Mouse (Mus musculus) kidney, embryonic 16.5 days (tissue): ENCODE results near the gene Zkscan17. TPM values are rescaled to one million over a fixed set of nuclear protein-coding genes. Genes with fewer than 3 reads are reported as not detected.
"Not testable (repeated sequence)": the region's sequence is repeated elsewhere in the genome, so short reads cannot be mapped to it uniquely, and the experiment has no call there.

Experiments
- ATAC-seq: fragments of 200-750 bp; cut with Nextera tagmentation; 2 replicates; pipeline ENCODE4 v1.8.0; 2017; ENCODE audit warnings: moderate TSS enrichment; ENCODE audit not compliant: low FRiP score, low TSS enrichment
- H3K27ac ChIP-seq: fragments of 300-500 bp; sonication (generic); 2 replicates; pipeline ENCODE4 v1.5.1; 2014; ENCODE audit warnings: low read length
- H3K27me3 ChIP-seq: fragments of 300-500 bp; sonication (generic); 2 replicates; pipeline ENCODE4 v1.6.1; 2014; ENCODE audit warnings: low read length, control low read depth, mixed read lengths; ENCODE audit not compliant: insufficient read depth
- H3K36me3 ChIP-seq: fragments of 300-500 bp; sonication (generic); 2 replicates; pipeline ENCODE4 v1.6.1; 2014; ENCODE audit warnings: low read length, control low read depth, mixed read lengths; ENCODE audit not compliant: insufficient read depth
- H3K4me1 ChIP-seq: fragments of 300-500 bp; sonication (generic); 2 replicates; pipeline ENCODE4 v1.6.1; 2014; ENCODE audit warnings: low read length, control low read depth, mixed read lengths; ENCODE audit not compliant: insufficient read depth
- H3K4me2 ChIP-seq: fragments of 300-500 bp; sonication (generic); replicated peaks from 2 replicates; pipeline ENCODE4 v1.6.1; 2014; ENCODE audit warnings: low read depth, low read length
- H3K4me3 ChIP-seq: fragments of 300-500 bp; sonication (generic); 2 replicates; pipeline ENCODE4 v1.5.1; 2014; ENCODE audit warnings: mild to moderate bottlenecking, low read length
- H3K9ac ChIP-seq: fragments of 300-500 bp; sonication (generic); replicated peaks from 2 replicates; pipeline ENCODE4 v1.6.1; 2014; ENCODE audit warnings: low read length
- H3K9me3 ChIP-seq: fragments of 300-500 bp; sonication (generic); 2 replicates; pipeline ENCODE4 v1.6.1; 2016; ENCODE audit warnings: low read length, control low read depth
- WGBS: fragments of 180-500 bp; shearing (Covaris S2); extraction: QIAGEN DNeasy Blood & Tissue Kit; methylation state at CpG from one replicate; pipeline ENCODE4 v1.1.7; 2014; 5-methylcytosine and 5-hydroxymethylcytosine counted together
- polyA plus RNA-seq: library from polyadenylated mRNA; unstranded; fragments of >200 nt; fragmentation: Nextera tagmentation; extraction: Ambion mirVana; gene quantifications from 2 replicates; pipeline ENCODE4 v1.2.1, GENCODE M21; 2015

Zkscan17 gene
- polyA plus RNA-seq: 29.1 and 31.4 TPM in 2 replicates

DNA sequence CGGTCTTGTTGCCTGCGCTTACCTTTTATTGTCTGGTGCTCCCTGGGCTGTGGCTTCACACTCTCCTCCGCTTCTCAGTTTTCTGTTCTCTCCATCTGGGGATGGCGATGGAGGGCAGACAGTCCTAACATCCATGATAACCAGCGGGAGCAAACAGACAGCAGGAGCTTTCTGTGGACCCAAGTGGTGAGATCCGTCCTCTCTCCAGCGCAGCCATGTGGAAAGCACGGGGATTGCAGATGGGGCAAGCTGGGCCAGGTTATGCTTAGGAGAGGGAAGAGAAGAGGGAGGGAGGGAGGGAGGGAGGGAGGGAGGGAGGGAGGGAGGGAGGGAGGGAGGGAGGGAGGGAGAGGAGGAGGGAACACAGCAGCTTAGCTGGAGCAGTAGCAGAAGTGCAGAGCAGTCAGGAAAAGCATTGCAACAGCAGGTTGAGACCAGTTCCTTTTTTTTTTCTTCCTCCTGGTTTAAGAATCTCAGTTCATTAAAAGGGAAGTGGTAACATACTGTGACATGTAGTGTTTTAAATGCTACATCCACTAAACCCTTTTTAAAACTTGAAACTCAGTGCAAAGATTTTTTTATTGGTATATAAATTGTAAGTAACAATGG lies at the start of gene Zkscan17:
Gene Zkscan17 (minus strand): TSS at position 280 of the 609 bp plus-strand sequence.
- Histone ChIP-seq H3K36me3 (no peaks in the 10 kb centered on the region), H3K4me2 (no peak within 1 kb of the TSS), H3K9ac (no peak within 1 kb of the TSS), H3K4me3 (no peak within 1 kb of the TSS), H3K4me1 (peaks cover 9% of the 10 kb centered on the region), H3K27ac (no peak within 1 kb of the TSS), H3K27me3 (no peaks in the 10 kb centered on the region), H3K9me3 (no peaks in the 10 kb centered on the region)
- 44% methylated on average over 8 of the region's 8 CpGs for WGBS
- ATAC-seq: no peak

DNA sequence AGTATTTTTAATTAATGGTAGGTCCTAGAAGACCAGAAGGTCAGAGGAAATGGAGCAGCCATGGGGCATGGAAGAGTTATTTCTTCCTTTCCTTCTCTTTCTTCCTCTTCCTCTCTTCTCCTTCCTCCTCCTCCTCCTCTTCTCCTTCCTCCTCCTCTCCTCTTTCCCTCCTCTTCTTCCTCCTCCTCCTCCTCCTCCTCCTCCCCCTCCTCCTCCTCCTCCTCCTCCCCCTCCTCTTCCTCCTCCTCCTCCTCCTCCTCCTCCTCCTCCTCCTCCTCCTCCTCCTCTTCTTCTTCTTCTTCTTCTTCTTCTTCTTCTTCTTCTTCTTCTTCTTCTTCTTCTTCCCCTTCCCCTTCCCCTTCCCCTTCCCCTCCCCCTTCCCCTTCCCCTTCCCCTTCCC lies 49.6 kb upstream of the Zkscan17 start, which contains the start of gene Olfr222:
Gene Olfr222 (minus strand): TSS at position 101 of the 400 bp plus-strand sequence.
- H3K4me3 ChIP-seq, H3K9ac ChIP-seq, H3K27me3 ChIP-seq, H3K9me3 ChIP-seq, H3K4me2 ChIP-seq, H3K4me1 ChIP-seq, H3K36me3 ChIP-seq, H3K27ac ChIP-seq, ATAC-seq: not testable (repeated sequence)

DNA sequence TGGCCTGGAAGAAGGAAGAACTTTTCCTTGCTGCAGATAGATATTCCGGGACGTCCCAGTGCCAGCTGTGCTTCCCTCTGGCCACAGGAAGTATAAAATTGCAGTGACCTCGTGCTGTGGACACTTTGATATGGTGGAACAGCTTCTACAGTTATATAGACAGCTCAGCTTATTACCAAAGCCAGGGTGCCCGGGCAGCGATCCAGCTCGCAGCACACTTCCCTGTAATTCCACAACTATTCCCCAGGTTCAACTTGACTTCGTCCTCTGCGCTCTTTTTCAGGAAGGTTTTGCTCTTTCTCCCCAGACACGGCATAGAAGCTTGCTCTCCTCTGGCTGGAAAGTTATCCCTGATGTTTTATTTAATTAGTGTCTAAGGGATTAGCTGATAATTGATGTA lies 49.2 kb upstream of the Zkscan17 start:
- Histone ChIP-seq H3K27ac (no peak overlapping the region), H3K4me1 (no peaks in the 10 kb centered on the region), H3K9ac (no peak overlapping the region), H3K4me3 (no peak overlapping the region), H3K9me3 (no peaks in the 10 kb centered on the region), H3K27me3 (peaks cover 10% of the 10 kb centered on the region), H3K4me2 (no peak overlapping the region), H3K36me3 (no peaks in the 10 kb centered on the region)
- 48% methylated on average over 9 of the region's 9 CpGs for WGBS
- ATAC-seq: no peak

DNA sequence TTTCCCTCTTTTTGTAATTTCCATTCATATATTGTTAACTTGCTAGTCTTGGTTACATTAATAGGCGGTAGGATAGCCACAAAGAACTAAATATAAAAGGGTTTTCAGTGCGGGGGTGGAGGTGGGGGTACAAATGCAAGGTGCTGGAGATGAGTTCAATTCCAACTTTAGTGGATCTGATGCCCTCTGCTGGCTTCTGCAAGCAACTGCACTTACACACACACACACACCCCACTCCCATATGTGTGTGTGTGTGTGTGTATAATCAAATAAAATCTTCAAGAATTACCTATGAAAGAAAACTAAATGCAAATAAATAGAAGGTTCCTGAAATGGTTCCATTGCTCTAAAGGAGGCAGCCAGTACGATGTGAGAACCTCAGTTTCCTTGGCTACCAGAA lies 42.8 kb upstream of the Zkscan17 start:
- H3K4me1 ChIP-seq: no peaks in the 10 kb centered on the region
- H3K36me3 ChIP-seq: no peaks in the 10 kb centered on the region
- no peak for ATAC-seq
- H3K4me3 ChIP-seq: no peak overlapping the region
- no peak overlapping the region for H3K9ac ChIP-seq
- no peaks in the 10 kb centered on the region for H3K9me3 ChIP-seq
- WGBS: 60% methylated on average over 3 of the region's 3 CpGs
- peaks cover 9% of the 10 kb centered on the region for H3K27me3 ChIP-seq
- no peak overlapping the region for H3K4me2 ChIP-seq
- H3K27ac ChIP-seq: no peak overlapping the region

DNA sequence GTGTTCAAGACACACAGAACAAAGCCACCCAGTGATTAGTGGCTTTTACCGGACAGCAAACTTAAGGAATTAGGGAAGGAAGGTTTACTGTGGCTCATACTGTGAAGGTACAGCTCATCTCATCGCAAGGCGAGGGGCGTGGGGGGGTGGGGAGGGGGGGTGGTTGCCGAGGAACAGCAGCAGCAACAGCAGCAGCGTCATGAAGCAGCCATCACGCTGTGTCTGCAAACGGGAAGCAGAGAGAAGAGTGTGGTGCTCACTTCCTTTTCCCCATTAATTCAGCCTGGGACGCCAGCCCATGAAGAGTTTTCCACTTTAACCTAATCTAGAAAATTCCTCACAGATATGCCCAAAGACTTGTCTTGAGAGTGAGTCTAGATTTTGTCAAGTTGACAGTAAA lies 36.3 kb upstream of the Zkscan17 start:
- H3K4me3 ChIP-seq: no peak overlapping the region
- 81% methylated on average over 9 of the region's 9 CpGs for WGBS
- H3K4me1 ChIP-seq: no peaks in the 10 kb centered on the region
- H3K27ac ChIP-seq: no peak overlapping the region
- no peak for ATAC-seq
- H3K27me3 ChIP-seq: no peaks in the 10 kb centered on the region
- no peaks in the 10 kb centered on the region for H3K36me3 ChIP-seq
- H3K9me3 ChIP-seq: no peaks in the 10 kb centered on the region
- H3K9ac ChIP-seq: no peak overlapping the region
- H3K4me2 ChIP-seq: no peak overlapping the region

DNA sequence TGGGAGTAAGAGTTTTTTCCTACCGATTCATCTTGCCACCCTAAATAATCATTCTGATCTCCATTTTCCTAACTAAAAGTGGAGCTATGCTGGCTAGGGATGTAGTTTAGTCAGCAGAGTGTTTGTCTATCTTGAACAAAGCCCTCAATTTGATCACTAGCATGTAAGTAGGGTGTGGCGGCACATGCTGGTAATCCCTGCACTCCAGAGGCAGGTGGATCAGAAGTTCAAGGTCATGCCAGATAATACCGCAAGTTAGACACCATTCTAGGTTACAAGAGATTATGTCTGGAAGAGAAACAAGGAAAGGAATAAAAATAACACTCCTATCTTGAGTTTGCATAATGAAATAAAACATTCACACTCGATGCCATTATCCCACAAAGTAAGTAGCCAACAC lies 35.8 kb upstream of the Zkscan17 start:
- 92% methylated on average over 4 of the region's 4 CpGs for WGBS
- Histone ChIP-seq H3K4me1 (no peaks in the 10 kb centered on the region), H3K27ac (no peak overlapping the region), H3K27me3 (no peaks in the 10 kb centered on the region), H3K36me3 (no peaks in the 10 kb centered on the region), H3K9me3 (no peaks in the 10 kb centered on the region), H3K9ac (no peak overlapping the region), H3K4me3 (no peak overlapping the region), H3K4me2 (no peak overlapping the region)
- no peak for ATAC-seq

DNA sequence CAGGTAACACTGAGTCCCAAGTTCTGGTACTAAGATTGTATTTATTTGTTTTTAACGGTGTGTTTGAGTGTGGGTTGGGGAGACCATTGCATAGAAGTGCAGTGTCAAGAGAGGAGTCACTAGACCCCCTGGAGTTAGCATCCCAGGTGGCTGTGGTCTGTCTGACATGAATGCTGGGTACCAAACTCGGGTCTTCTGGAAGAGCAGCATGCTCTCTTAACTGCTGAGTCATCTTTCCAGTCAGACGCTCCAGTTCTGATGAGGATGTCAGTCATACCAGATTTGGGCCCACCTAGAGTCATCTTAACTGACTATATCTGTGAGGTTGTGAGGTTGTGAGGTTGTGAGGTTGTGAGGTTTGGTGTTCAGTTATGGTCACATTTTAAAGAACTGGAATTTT lies 34.4 kb upstream of the Zkscan17 start:
- H3K4me3 ChIP-seq: no peak overlapping the region
- no peaks in the 10 kb centered on the region for H3K4me1 ChIP-seq
- WGBS: 69% methylated on average over 3 of the region's 3 CpGs
- H3K27me3 ChIP-seq: no peaks in the 10 kb centered on the region
- H3K9ac ChIP-seq: no peak overlapping the region
- no peak overlapping the region for H3K27ac ChIP-seq
- ATAC-seq: no peak
- no peak overlapping the region for H3K4me2 ChIP-seq
- no peaks in the 10 kb centered on the region for H3K9me3 ChIP-seq
- no peaks in the 10 kb centered on the region for H3K36me3 ChIP-seq

DNA sequence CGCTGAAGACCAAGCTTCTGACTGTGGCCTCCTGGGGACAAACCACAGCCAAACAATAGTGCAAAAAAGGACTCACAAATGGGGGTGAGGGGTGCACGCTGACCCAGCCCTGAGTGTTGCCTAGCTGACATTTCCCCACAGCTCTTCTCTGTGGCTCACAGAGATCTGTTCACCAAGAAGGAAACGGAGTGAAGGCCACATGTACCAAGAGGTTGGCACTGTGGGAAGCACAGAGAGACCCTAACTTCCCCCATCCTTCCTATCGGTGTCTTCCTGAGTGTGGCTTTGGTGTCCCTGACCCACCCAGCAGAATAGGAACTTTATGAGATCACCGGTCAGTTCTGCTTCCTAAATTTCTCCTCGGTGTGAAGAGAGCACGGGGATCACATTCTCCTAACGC lies 28.0 kb upstream of the Zkscan17 start:
- Histone ChIP-seq H3K27me3 (no peaks in the 10 kb centered on the region), H3K4me3 (no peak overlapping the region), H3K4me1 (no peaks in the 10 kb centered on the region), H3K4me2 (no peak overlapping the region), H3K36me3 (no peaks in the 10 kb centered on the region), H3K9me3 (no peaks in the 10 kb centered on the region), H3K27ac (no peak overlapping the region), H3K9ac (no peak overlapping the region)
- 80% methylated on average over 8 of the region's 8 CpGs for WGBS
- no peak for ATAC-seq

DNA sequence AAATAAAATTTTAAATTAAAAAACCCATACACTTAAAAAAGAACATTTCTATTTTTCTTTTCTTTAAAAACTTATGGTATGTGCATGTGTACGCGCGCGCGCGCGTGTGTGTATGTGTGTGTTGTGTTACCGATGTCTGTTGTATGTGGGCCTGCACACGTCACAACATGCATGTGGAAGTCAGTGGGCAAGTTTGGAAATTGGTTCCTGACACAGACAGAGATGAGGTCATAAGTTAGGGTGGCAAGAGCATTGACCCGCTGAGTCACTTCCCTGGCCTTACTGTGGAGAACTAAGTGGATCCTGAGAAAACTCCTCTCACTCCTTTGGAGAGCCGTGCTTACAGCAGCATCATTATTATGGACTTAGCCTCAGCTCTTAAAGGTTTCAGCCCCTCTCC lies 27.6 kb upstream of the Zkscan17 start:
- H3K4me3 ChIP-seq: no peak overlapping the region
- H3K27me3 ChIP-seq: no peaks in the 10 kb centered on the region
- H3K27ac ChIP-seq: no peak overlapping the region
- WGBS: 96% methylated on average over 11 of the region's 11 CpGs
- H3K9me3 ChIP-seq: no peaks in the 10 kb centered on the region
- H3K9ac ChIP-seq: no peak overlapping the region
- H3K4me1 ChIP-seq: no peaks in the 10 kb centered on the region
- no peak overlapping the region for H3K4me2 ChIP-seq
- H3K36me3 ChIP-seq: no peaks in the 10 kb centered on the region
- no peak for ATAC-seq

DNA sequence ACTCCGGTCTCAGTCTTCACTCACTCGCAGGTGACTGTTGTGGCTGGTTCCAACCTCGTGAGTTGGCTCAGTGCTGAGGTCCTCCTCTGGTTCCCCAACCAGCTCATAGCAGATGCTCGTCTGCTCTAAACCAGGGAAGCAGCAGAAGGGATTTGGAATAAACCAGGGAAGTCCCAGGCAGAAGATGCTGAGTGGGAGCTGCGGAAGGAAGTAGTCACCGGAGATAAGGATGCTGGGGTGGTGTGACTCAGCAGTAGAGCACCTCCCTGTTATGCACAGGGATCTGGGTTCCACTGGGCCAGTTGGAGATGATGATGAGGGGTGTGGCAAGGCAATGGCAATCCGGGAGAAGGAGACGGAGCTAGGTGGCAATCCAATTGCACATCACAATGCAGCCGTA lies 17.5 kb upstream of the Zkscan17 start:
- H3K4me1 ChIP-seq: no peaks in the 10 kb centered on the region

More for the DNA sequence above, 17.5 kb upstream of the Zkscan17 start:
- Histone ChIP-seq H3K27ac (no peak overlapping the region), H3K9me3 (no peaks in the 10 kb centered on the region), H3K4me2 (no peak overlapping the region), H3K27me3 (no peaks in the 10 kb centered on the region), H3K4me3 (no peak overlapping the region), H3K9ac (no peak overlapping the region), H3K36me3 (no peaks in the 10 kb centered on the region)
- 80% methylated on average over 9 of the region's 9 CpGs for WGBS
- ATAC-seq: no peak
